Mouse (Mus musculus): ENCODE results near the gene Srsf10. TPM values are rescaled to one million over a fixed set of nuclear protein-coding genes. Genes with fewer than 3 reads are reported as not detected.

The Srsf10 gene
- polyA plus RNA-seq, 1 experiment = 28.6 TPM

- H3K27me3 ChIP-seq (ENCODE audit: control insufficient read depth) = peaks cover 2% of the 10 kb centered on the region; the same call in 1 of the 2 replicates
- H3K36me3 ChIP-seq (ENCODE audit: control insufficient read depth) = peaks cover 7% of the 10 kb centered on the region
- H3K9me3 ChIP-seq (ENCODE audit: control insufficient read depth, low read length) = no peaks in the 10 kb centered on the region
- H3K4me3 ChIP-seq (replicated peaks) = no peak overlapping the region
- TF ChIP-seq GATA1 (IDR thresholded peaks at IDR 0.05; ENCODE audit: low read length) (no peak), TAL1 (IDR thresholded peaks at IDR 0.05; ENCODE audit: low read length) (no peak)
- H3K4me1 ChIP-seq (ENCODE audit: control insufficient read depth) = peaks cover 34% of the 10 kb centered on the region
These were observed 23.5 kb downstream of the Srsf10 start for GRCm38 (mm10) chr4:135879021-135879420.

DNA sequence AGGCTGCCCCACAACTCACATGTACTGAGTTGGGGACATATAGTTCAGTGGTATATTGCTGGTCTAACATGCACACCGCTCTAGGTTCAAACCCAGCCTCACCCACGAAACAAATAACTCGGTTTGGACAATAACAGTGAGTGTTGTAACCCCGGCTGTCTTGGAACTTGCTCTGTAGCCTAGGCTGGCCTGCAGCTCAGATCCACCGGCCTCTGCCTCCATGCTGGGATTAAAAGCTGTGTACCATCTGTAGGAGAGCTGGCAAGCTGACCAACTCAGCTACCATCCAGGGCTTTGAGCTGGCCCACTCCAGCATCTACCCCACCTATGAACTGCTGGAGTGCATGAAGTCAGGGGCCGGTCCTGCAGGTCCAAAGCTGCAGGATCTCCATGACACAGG lies 24.5 kb downstream of the Srsf10 start:
- Histone ChIP-seq H3K4me3 (replicated peaks) (no peak overlapping the region), H3K27me3 (ENCODE audit: control insufficient read depth) (peaks cover 2% of the 10 kb centered on the region; the same call in 1 of the 2 replicates), H3K4me1 (ENCODE audit: control insufficient read depth) (peaks cover 27% of the 10 kb centered on the region), H3K9me3 (ENCODE audit: control insufficient read depth, low read length) (no peaks in the 10 kb centered on the region), H3K36me3 (ENCODE audit: control insufficient read depth) (peaks cover 2% of the 10 kb centered on the region; the same call in 1 of the 2 replicates)
- no peak for TF ChIP-seq TAL1 (IDR thresholded peaks at IDR 0.05; ENCODE audit: low read length)

DNA sequence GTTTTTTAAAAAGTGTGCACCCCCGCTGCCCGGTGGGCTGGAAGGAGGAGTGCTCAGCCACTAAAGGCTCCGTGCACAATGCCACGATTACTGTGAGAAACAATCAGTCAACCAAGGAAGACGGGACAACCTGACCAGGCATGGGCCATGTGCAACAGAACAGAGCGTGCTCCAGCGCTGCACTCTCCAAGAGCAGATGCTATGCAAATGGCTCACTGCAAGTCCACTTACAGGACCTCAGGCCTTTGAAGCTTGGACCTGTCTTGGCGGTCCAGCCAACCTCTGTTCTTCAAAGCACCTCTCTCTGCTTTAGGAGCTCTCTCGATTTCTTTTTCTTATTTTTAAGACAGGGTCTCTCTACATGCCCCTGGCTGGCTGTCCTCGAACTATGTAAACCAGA lies 25.0 kb downstream of the Srsf10 start:
- Histone ChIP-seq H3K9me3 (ENCODE audit: control insufficient read depth, low read length) (no peaks in the 10 kb centered on the region), H3K27me3 (ENCODE audit: control insufficient read depth) (peaks cover 2% of the 10 kb centered on the region; the same call in 1 of the 2 replicates), H3K36me3 (ENCODE audit: control insufficient read depth) (no peaks in the 10 kb centered on the region), H3K4me1 (ENCODE audit: control insufficient read depth) (peaks cover 21% of the 10 kb centered on the region), H3K4me3 (replicated peaks) (no peak overlapping the region)
- TF ChIP-seq TAL1 (IDR thresholded peaks at IDR 0.05; ENCODE audit: low read length) = no peak
- TF ChIP-seq GATA1 (IDR thresholded peaks at IDR 0.05; ENCODE audit: low read length) = no peak

GRCm38 (mm10) chr4:135882023-135882422 lies 26.5 kb downstream of the Srsf10 start:
- Histone ChIP-seq H3K27me3 (ENCODE audit: control insufficient read depth) (peaks cover 2% of the 10 kb centered on the region; the same call in 1 of the 2 replicates), H3K4me1 (ENCODE audit: control insufficient read depth) (peaks cover 7% of the 10 kb centered on the region), H3K36me3 (ENCODE audit: control insufficient read depth) (no peaks in the 10 kb centered on the region), H3K4me3 (replicated peaks) (no peak overlapping the region), H3K9me3 (ENCODE audit: control insufficient read depth, low read length) (no peaks in the 10 kb centered on the region)
- TF ChIP-seq GATA1 (IDR thresholded peaks at IDR 0.05; ENCODE audit: low read length) (no peak), TAL1 (IDR thresholded peaks at IDR 0.05; ENCODE audit: low read length) (no peak)

GRCm38 (mm10) chr4:135883401-135883851 lies 27.9 kb downstream of the Srsf10 start:
- Histone ChIP-seq H3K9me3 (ENCODE audit: control insufficient read depth, low read length) (no peaks in the 10 kb centered on the region), H3K4me3 (replicated peaks) (no peak overlapping the region), H3K36me3 (ENCODE audit: control insufficient read depth) (no peaks in the 10 kb centered on the region), H3K27me3 (ENCODE audit: control insufficient read depth) (peaks cover 2% of the 10 kb centered on the region; the same call in 1 of the 2 replicates), H3K4me1 (ENCODE audit: control insufficient read depth) (peaks cover 6% of the 10 kb centered on the region)
- no peak for TF ChIP-seq GATA1 (IDR thresholded peaks at IDR 0.05; ENCODE audit: low read length)

DNA sequence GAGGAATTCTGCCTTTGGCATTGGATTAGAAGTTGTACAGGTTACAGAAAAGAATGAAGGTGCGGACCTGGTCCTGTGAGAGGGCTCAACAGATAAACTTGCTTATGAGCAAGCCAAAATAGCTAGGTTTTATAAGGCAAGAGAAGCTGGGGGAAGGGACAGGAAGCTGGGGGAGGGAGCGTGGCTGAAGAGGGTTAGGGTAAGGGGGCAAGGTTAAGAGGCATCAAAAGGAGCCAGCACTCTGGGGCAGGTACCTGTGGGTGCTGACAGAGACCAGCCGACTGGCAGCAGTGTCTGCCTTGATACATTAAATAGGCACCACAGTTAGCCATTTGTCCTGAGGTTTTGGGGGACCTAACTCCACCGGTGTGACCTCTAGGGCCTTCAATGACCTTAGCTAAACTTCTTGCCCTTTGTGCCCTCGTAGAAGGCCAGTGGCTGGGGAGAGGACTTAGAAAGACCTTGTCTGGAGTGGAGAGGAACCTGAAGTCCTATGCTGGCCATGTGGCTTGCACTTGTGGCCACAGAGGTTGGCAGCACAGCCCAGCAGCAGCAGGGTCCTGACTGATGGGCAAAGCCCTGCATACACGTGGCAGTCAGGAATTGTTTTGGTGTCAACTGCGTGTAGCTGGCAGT lies 28.5 kb downstream of the Srsf10 start:
- Histone ChIP-seq H3K4me1 (ENCODE audit: control insufficient read depth) (peaks cover 9% of the 10 kb centered on the region), H3K4me3 (replicated peaks) (no peak overlapping the region), H3K9me3 (ENCODE audit: control insufficient read depth, low read length) (no peaks in the 10 kb centered on the region), H3K27me3 (ENCODE audit: control insufficient read depth) (peaks cover 2% of the 10 kb centered on the region; the same call in 1 of the 2 replicates), H3K36me3 (ENCODE audit: control insufficient read depth) (no peaks in the 10 kb centered on the region)
- no peak for TF ChIP-seq GATA1 (IDR thresholded peaks at IDR 0.05; ENCODE audit: low read length)
- no peak for TF ChIP-seq TAL1 (IDR thresholded peaks at IDR 0.05; ENCODE audit: low read length)

GRCm38 (mm10) chr4:135884531-135884930 lies 29.0 kb downstream of the Srsf10 start:
- peaks cover 2% of the 10 kb centered on the region; the same call in 1 of the 2 replicates for H3K27me3 ChIP-seq (ENCODE audit: control insufficient read depth)
- H3K9me3 ChIP-seq (ENCODE audit: control insufficient read depth, low read length) = no peaks in the 10 kb centered on the region
- no peaks in the 10 kb centered on the region for H3K36me3 ChIP-seq (ENCODE audit: control insufficient read depth)
- H3K4me3 ChIP-seq (replicated peaks) = no peak overlapping the region
- no peak for TF ChIP-seq GATA1 (IDR thresholded peaks at IDR 0.05; ENCODE audit: low read length)
- no peak for TF ChIP-seq TAL1 (IDR thresholded peaks at IDR 0.05; ENCODE audit: low read length)
- peaks cover 9% of the 10 kb centered on the region for H3K4me1 ChIP-seq (ENCODE audit: control insufficient read depth)

- TF ChIP-seq GATA1 (IDR thresholded peaks at IDR 0.05; ENCODE audit: low read length) = no peak
- no peak for TF ChIP-seq TAL1 (IDR thresholded peaks at IDR 0.05; ENCODE audit: low read length)
- H3K27me3 ChIP-seq (ENCODE audit: control insufficient read depth) = peaks cover 2% of the 10 kb centered on the region; the same call in 1 of the 2 replicates
- no peaks in the 10 kb centered on the region for H3K9me3 ChIP-seq (ENCODE audit: control insufficient read depth, low read length)
- no peaks in the 10 kb centered on the region for H3K36me3 ChIP-seq (ENCODE audit: control insufficient read depth)
- no peak overlapping the region for H3K4me3 ChIP-seq (replicated peaks)
- peaks cover 11% of the 10 kb centered on the region for H3K4me1 ChIP-seq (ENCODE audit: control insufficient read depth)
These were observed 30.1 kb downstream of the Srsf10 start for GRCm38 (mm10) chr4:135885676-135886075.

GRCm38 (mm10) chr4:135886184-135886583 lies 30.6 kb downstream of the Srsf10 start:
- Histone ChIP-seq H3K27me3 (ENCODE audit: control insufficient read depth) (peaks cover 2% of the 10 kb centered on the region; the same call in 1 of the 2 replicates), H3K4me3 (replicated peaks) (no peak overlapping the region), H3K4me1 (ENCODE audit: control insufficient read depth) (peaks cover 11% of the 10 kb centered on the region), H3K36me3 (ENCODE audit: control insufficient read depth) (no peaks in the 10 kb centered on the region), H3K9me3 (ENCODE audit: control insufficient read depth, low read length) (no peaks in the 10 kb centered on the region)
- TF ChIP-seq GATA1 (IDR thresholded peaks at IDR 0.05; ENCODE audit: low read length) (no peak), TAL1 (IDR thresholded peaks at IDR 0.05; ENCODE audit: low read length) (no peak)
